Mouse (Mus musculus): ENCODE data around the gene Plxdc1. TPM values are rescaled to one million over a fixed set of nuclear protein-coding genes. Genes with fewer than 3 reads are reported as not detected.

Gene Plxdc1
- polyA plus RNA-seq, 1 experiment from 2014 or later, result 1.8 TPM

- ATAC-seq (replicated peaks; ENCODE audit: low FRiP score, low read depth) (peak; percentile 15), DNase-seq (ENCODE audit: low spot score) (no peak)
Measured at GRCm38 (mm10) chr11:98022253-98022554, 36.0 kb upstream of the Plxdc1 start.

GRCm38 (mm10) chr11:98021565-98022252 lies 35.5 kb upstream of the Plxdc1 start:
- Histone ChIP-seq H3K4me2 (ENCODE audit: low read length) (peak overlapping the region; percentile 96), H3K9ac (ENCODE audit: low read depth, low read length) (peak overlapping the region; percentile 81), H3K27me3 (ENCODE audit: insufficient read depth, low read length) (no peaks in the 10 kb centered on the region), H3K27ac (peak overlapping the region; percentile 95), H3K36me3 (ENCODE audit: insufficient read depth, low read length) (peaks cover 13% of the 10 kb centered on the region; the same call in 1 of the 2 replicates), H3K9me3 (replicated peaks; ENCODE audit: low read length) (no peaks in the 10 kb centered on the region), H3K4me3 (replicated peaks; ENCODE audit: low read depth, low read length) (peak overlapping the region; percentile 71), H3K4me1 (replicated peaks; ENCODE audit: insufficient read depth, low read length) (peaks cover 15% of the 10 kb centered on the region)
- DNase-seq (ENCODE audit: low spot score), result peak; percentile 78
- 3% methylated on average over 33 of the region's 34 CpGs for WGBS
- TF ChIP-seq CTCF (IDR thresholded peaks at IDR 0.05; ENCODE audit: low read depth), result 0 out of 2 replicates have a peak, but pooled peaks have one; percentile 8
- ATAC-seq (replicated peaks; ENCODE audit: low FRiP score, low read depth), result peak; percentile 37

More at GRCm38 (mm10) chr11:98022253-98022554, 36.0 kb upstream of the Plxdc1 start:
- peaks cover 15% of the 10 kb centered on the region for H3K4me1 ChIP-seq (replicated peaks; ENCODE audit: insufficient read depth, low read length)
- no peaks in the 10 kb centered on the region for H3K27me3 ChIP-seq (ENCODE audit: insufficient read depth, low read length)
- peak overlapping the region; percentile 71 for H3K4me3 ChIP-seq (replicated peaks; ENCODE audit: low read depth, low read length)
- no peaks in the 10 kb centered on the region for H3K9me3 ChIP-seq (replicated peaks; ENCODE audit: low read length)
- TF ChIP-seq CTCF (IDR thresholded peaks at IDR 0.05; ENCODE audit: low read depth), result no peak
- H3K36me3 ChIP-seq (ENCODE audit: insufficient read depth, low read length), result peaks cover 10% of the 10 kb centered on the region; the same call in 1 of the 2 replicates
- peak overlapping the region; percentile 81 for H3K9ac ChIP-seq (ENCODE audit: low read depth, low read length)
- peak overlapping the region; percentile 95 for H3K27ac ChIP-seq
- WGBS, result 2% methylated on average over 23 of the region's 23 CpGs
- H3K4me2 ChIP-seq (ENCODE audit: low read length), result peak overlapping the region; percentile 96

GRCm38 (mm10) chr11:98021118-98021517 lies 34.9 kb upstream of the Plxdc1 start:
- Histone ChIP-seq H3K27ac (no peak overlapping the region), H3K4me2 (ENCODE audit: low read length) (peak overlapping the region; percentile 96), H3K27me3 (ENCODE audit: insufficient read depth, low read length) (no peaks in the 10 kb centered on the region), H3K4me3 (replicated peaks; ENCODE audit: low read depth, low read length) (peak overlapping the region; percentile 71), H3K36me3 (ENCODE audit: insufficient read depth, low read length) (peaks cover 15% of the 10 kb centered on the region; the same call in 1 of the 2 replicates), H3K9me3 (replicated peaks; ENCODE audit: low read length) (no peaks in the 10 kb centered on the region), H3K9ac (ENCODE audit: low read depth, low read length) (peak overlapping the region; percentile 81; the same call in 1 of the 2 replicates), H3K4me1 (replicated peaks; ENCODE audit: insufficient read depth, low read length) (peaks cover 15% of the 10 kb centered on the region)
- 24% methylated on average over 2 of the region's 2 CpGs for WGBS
- no peak for ATAC-seq (replicated peaks; ENCODE audit: low FRiP score, low read depth)
- no peak for DNase-seq (ENCODE audit: low spot score)
- no peak for TF ChIP-seq CTCF (IDR thresholded peaks at IDR 0.05; ENCODE audit: low read depth)

GRCm38 (mm10) chr11:98020710-98021109 lies 34.5 kb upstream of the Plxdc1 start:
- Histone ChIP-seq H3K36me3 (ENCODE audit: insufficient read depth, low read length) (peaks cover 19% of the 10 kb centered on the region; the same call in 1 of the 2 replicates), H3K9me3 (replicated peaks; ENCODE audit: low read length) (no peaks in the 10 kb centered on the region), H3K4me1 (replicated peaks; ENCODE audit: insufficient read depth, low read length) (peaks cover 11% of the 10 kb centered on the region), H3K4me2 (ENCODE audit: low read length) (peak overlapping the region; percentile 96; the same call in 1 of the 2 replicates), H3K9ac (ENCODE audit: low read depth, low read length) (no peak overlapping the region), H3K27me3 (ENCODE audit: insufficient read depth, low read length) (no peaks in the 10 kb centered on the region), H3K4me3 (replicated peaks; ENCODE audit: low read depth, low read length) (no peak overlapping the region), H3K27ac (no peak overlapping the region)
- DNase-seq (ENCODE audit: low spot score) (no peak), ATAC-seq (replicated peaks; ENCODE audit: low FRiP score, low read depth) (no peak)
- 37% methylated on average over 1 of the region's 1 CpGs for WGBS
- peak; percentile 12; the same call in 1 of the 2 replicates for TF ChIP-seq CTCF (IDR thresholded peaks at IDR 0.05; ENCODE audit: low read depth)

- no peak for DNase-seq (ENCODE audit: low spot score)
- no peak for ATAC-seq (replicated peaks; ENCODE audit: low FRiP score, low read depth)
- no peak overlapping the region for H3K27ac ChIP-seq
- H3K4me2 ChIP-seq (ENCODE audit: low read length), result peak overlapping the region; percentile 28
- no peaks in the 10 kb centered on the region for H3K9me3 ChIP-seq (replicated peaks; ENCODE audit: low read length)
- peaks cover 21% of the 10 kb centered on the region for H3K36me3 ChIP-seq (ENCODE audit: insufficient read depth, low read length)
- WGBS, result 37% methylated on average over 8 of the region's 8 CpGs
- peaks cover 9% of the 10 kb centered on the region for H3K4me1 ChIP-seq (replicated peaks; ENCODE audit: insufficient read depth, low read length)
- H3K4me3 ChIP-seq (replicated peaks; ENCODE audit: low read depth, low read length), result no peak overlapping the region
- H3K9ac ChIP-seq (ENCODE audit: low read depth, low read length), result no peak overlapping the region
- H3K27me3 ChIP-seq (ENCODE audit: insufficient read depth, low read length), result no peaks in the 10 kb centered on the region
- TF ChIP-seq CTCF (IDR thresholded peaks at IDR 0.05; ENCODE audit: low read depth), result no peak
Measured at GRCm38 (mm10) chr11:98019883-98020610, 33.8 kb upstream of the Plxdc1 start.

- H3K36me3 ChIP-seq (ENCODE audit: insufficient read depth, low read length), result peaks cover 29% of the 10 kb centered on the region
- TF ChIP-seq CTCF (IDR thresholded peaks at IDR 0.05; ENCODE audit: low read depth), result peak; percentile 69
- no peaks in the 10 kb centered on the region for H3K27me3 ChIP-seq (ENCODE audit: insufficient read depth, low read length)
- H3K9me3 ChIP-seq (replicated peaks; ENCODE audit: low read length), result no peaks in the 10 kb centered on the region
- H3K9ac ChIP-seq (ENCODE audit: low read depth, low read length), result no peak overlapping the region
- H3K4me1 ChIP-seq (replicated peaks; ENCODE audit: insufficient read depth, low read length), result peaks cover 9% of the 10 kb centered on the region
- peak; percentile 69 for DNase-seq (ENCODE audit: low spot score)
- no peak for ATAC-seq (replicated peaks; ENCODE audit: low FRiP score, low read depth)
- H3K4me3 ChIP-seq (replicated peaks; ENCODE audit: low read depth, low read length), result no peak overlapping the region
- 38% methylated on average over 10 of the region's 10 CpGs for WGBS
- H3K4me2 ChIP-seq (ENCODE audit: low read length), result 0 out of 2 replicates have a peak overlapping the region, but pooled peaks have one; percentile 18
- no peak overlapping the region for H3K27ac ChIP-seq
Measured at GRCm38 (mm10) chr11:98018858-98019641, 32.8 kb upstream of the Plxdc1 start.
